Mouse (Mus musculus) C2C12 (cell line): Measurements from ENCODE around the gene Metap1d. TPM values are rescaled to one million over a fixed set of nuclear protein-coding genes. Genes with fewer than 3 reads are reported as not detected.

Experiments used
- H3K27me3 ChIP-seq: one replicate; pipeline ENCODE4 v1.6.1; 2011; ENCODE audit not compliant: control insufficient read depth, insufficient read depth, insufficient read length
- H3K36me3 ChIP-seq: one replicate; pipeline ENCODE4 v1.6.1; 2011; ENCODE audit not compliant: control insufficient read depth, insufficient read depth
- H3K4me3 ChIP-seq: one replicate; pipeline ENCODE4 v1.5.1; 2011; ENCODE audit warnings: mild to moderate bottlenecking, control low read depth; ENCODE audit not compliant: poor library complexity, insufficient read depth, severe bottlenecking
- H3K79me2 ChIP-seq: one replicate; pipeline ENCODE4 v1.6.1; 2011; ENCODE audit not compliant: control insufficient read depth, insufficient read depth
- H3K79me3 ChIP-seq: one replicate; pipeline ENCODE4 v1.6.1; 2011; ENCODE audit warnings: low read depth, control low read depth
- H3ac ChIP-seq: one replicate; pipeline ENCODE3; 2011; ENCODE audit warnings: low read depth; ENCODE audit not compliant: control insufficient read depth, insufficient read length
- CEBPB ChIP-seq: IDR thresholded peaks from one replicate; pipeline ENCODE4 v1.6.1; 2011; ENCODE audit warnings: low read depth, mild to moderate bottlenecking, control low read depth, moderate library complexity
- CTCF ChIP-seq: IDR thresholded peaks from one replicate; pipeline ENCODE4 v1.5.1; 2011; ENCODE audit not compliant: control insufficient read depth, insufficient read depth, insufficient read length
- FOSL1 ChIP-seq: IDR thresholded peaks from one replicate; pipeline ENCODE4 v1.8.0; 2011; ENCODE audit warnings: mild to moderate bottlenecking, low read length; ENCODE audit not compliant: poor library complexity, insufficient read depth, severe bottlenecking
- MAX ChIP-seq: IDR thresholded peaks from one replicate; pipeline ENCODE4 v1.6.1; 2011; ENCODE audit warnings: mild to moderate bottlenecking, control low read depth
- MYOD1 ChIP-seq: IDR thresholded peaks from one replicate; pipeline ENCODE4 v1.6.1; 2011; ENCODE audit warnings: low read depth; ENCODE audit not compliant: control insufficient read depth, insufficient read length
- MYOG ChIP-seq: IDR thresholded peaks from one replicate; pipeline ENCODE4 v1.6.1; 2011; ENCODE audit not compliant: control insufficient read depth, insufficient read length; ENCODE audit errors: extremely low read depth
- USF1 ChIP-seq: IDR thresholded peaks from one replicate; pipeline ENCODE4 v1.6.1; 2011; ENCODE audit warnings: low read depth, mild to moderate bottlenecking, control low read depth, moderate library complexity
- polyA plus RNA-seq: library from polyadenylated mRNA; unstranded; fragments of >200 nt; fragmentation: generic; extraction: Trizol; gene quantifications from one replicate; pipeline ENCODE4 v1.2.1, GENCODE M21; 2012; ENCODE audit warnings: missing spikeins

Metap1d gene
- polyA plus RNA-seq, 1 experiment = 10.2 TPM

DNA sequence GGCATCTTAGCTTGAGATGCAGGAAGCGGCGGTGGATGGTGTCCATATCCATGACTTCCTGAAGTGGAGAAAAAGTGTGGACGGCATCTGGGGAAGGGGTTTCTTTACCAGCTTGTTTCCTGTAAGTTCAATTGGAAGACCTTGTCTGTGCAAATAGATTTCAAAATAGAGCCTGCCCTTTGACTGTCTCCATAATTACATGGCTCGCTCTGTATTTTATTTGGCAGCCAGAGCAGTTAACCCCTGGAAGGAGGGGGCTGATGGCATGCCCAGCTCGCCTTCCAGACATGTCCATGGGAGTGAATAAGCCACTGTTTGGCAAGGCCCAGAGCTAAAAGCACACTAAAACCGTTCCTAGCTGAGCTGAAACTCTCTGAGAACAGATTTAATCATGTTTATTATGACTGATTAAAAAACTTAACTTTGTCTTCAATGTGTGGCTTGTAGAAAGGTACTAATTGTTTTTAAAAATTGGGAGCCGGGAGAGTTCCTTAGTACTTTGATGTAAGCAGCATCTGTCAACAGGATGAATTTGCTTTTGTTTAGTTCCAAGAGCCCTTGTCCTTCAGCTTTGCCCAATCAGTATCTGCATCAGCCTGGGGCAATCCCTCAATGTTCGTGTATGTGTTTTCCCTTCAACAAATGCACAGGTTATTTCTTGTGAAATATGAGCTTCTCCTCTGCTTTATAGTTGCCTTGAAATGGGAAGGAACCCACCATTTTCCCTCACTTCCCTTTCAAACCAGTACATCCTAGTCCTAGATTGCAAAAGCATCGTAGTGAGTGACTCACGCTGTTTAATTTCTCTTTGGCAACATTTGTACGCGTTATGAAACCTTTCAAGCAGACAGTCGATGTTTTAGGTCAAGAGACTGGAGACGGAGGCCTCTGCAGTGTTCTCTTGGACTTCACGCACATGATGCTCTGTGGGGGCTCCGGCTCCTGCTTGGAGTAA, 46.5 kb downstream of the Metap1d start:
- no peak overlapping the region for H3ac ChIP-seq
- H3K79me3 ChIP-seq = no peaks in the 10 kb centered on the region
- no peaks in the 10 kb centered on the region for H3K36me3 ChIP-seq
- H3K79me2 ChIP-seq = no peaks in the 10 kb centered on the region
- no peak overlapping the region for H3K4me3 ChIP-seq
- no peaks in the 10 kb centered on the region for H3K27me3 ChIP-seq
- no peak for TF ChIP-seq USF1
- no peak for TF ChIP-seq MYOD1
- TF ChIP-seq CEBPB = peak; percentile 28

DNA sequence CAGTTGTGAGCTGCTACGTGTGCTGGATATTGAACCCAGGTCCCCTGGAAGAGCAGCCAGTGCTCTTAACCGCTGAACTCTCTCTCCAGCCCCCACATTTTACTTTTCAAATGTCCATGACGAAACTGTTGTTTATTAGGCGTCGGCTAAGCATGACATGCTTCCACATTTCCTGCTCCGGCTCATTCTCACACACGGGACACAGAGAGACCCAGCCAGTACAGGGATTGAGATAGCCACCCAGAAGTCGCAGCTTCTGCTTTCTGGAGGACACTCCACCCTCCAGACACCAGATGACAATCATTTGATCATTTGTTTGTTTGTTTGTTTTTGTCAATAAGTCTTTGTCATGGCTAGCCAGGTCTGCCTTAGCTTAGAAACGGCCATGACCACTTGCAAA, 51.8 kb downstream of the Metap1d start:
- Histone ChIP-seq H3K4me3 (no peak overlapping the region), H3K36me3 (no peaks in the 10 kb centered on the region), H3ac (no peak overlapping the region), H3K79me2 (no peaks in the 10 kb centered on the region), H3K79me3 (no peaks in the 10 kb centered on the region), H3K27me3 (no peaks in the 10 kb centered on the region)
- TF ChIP-seq MAX (no peak), MYOD1 (no peak), CTCF (no peak), USF1 (no peak), FOSL1 (no peak), CEBPB (no peak), MYOG (no peak)

DNA sequence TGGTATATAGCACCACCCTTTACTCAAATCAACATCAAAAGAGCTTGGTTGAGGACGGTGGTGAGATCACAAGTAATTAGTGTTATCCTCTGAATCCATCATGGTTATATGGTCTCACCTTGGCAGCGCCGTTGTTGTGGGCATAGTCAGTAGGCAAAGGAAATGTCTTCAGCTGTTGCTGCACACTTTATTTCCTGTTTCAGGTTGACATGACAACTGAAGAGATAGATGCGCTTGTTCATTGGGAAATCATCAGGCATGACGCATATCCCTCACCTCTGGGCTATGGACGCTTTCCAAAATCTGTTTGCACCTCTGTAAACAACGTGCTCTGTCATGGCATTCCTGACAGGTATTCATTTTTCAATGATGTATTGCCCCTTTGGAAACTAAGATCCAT, 58.1 kb downstream of the Metap1d start:
- no peaks in the 10 kb centered on the region for H3K79me3 ChIP-seq
- H3K36me3 ChIP-seq = peaks cover 7% of the 10 kb centered on the region
- no peaks in the 10 kb centered on the region for H3K79me2 ChIP-seq
- H3ac ChIP-seq = no peak overlapping the region
- H3K27me3 ChIP-seq = no peaks in the 10 kb centered on the region
- no peak overlapping the region for H3K4me3 ChIP-seq
- no peak for TF ChIP-seq MAX
- no peak for TF ChIP-seq USF1
- no peak for TF ChIP-seq CTCF
- no peak for TF ChIP-seq FOSL1

DNA sequence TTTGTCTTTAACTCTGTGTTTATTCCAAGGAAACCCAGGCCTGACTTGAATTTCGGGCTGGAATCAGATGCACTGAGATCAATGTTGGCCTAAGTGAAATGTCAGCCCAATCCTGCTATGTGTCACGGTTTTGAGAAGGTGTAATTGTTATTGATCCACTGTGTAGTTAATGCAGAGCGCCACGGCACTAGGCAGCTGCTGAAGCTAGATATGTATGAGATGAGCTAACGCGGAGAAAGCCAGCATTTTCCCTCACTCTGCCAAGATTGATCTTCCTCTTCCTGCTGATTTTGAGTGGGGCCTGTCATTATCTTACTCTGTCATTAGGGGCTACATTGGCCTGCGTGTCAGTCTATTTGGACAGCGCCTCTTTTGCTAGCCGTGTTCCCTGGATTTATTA, 59.2 kb downstream of the Metap1d start:
- Histone ChIP-seq H3K79me2 (no peaks in the 10 kb centered on the region), H3K79me3 (no peaks in the 10 kb centered on the region), H3K4me3 (no peak overlapping the region), H3K36me3 (peaks cover 7% of the 10 kb centered on the region), H3K27me3 (no peaks in the 10 kb centered on the region), H3ac (no peak overlapping the region)
- no peak for TF ChIP-seq MAX
- no peak for TF ChIP-seq USF1
- no peak for TF ChIP-seq CTCF
- no peak for TF ChIP-seq CEBPB
- TF ChIP-seq FOSL1 = no peak
- no peak for TF ChIP-seq MYOD1

DNA sequence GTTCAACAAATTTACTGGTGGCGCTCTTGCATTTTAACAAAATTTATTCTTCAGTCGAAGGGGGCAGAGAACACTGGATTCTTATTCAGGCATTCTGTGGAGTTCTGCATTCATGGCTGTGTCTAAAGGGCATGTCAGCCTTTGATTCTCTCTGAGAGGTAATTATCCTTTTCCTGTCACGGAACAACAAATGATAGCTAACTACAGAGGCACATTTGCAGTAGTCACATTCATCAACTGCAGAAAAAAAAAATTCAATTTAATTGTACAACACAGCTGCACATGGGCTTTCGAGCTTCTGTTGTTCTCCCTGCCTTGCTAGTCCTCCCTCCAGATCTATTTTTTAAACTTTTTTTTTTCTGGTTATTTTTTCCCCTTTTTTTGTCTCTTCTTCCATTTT, 63.9 kb downstream of the Metap1d start:
- H3K36me3 ChIP-seq = no peaks in the 10 kb centered on the region
- no peaks in the 10 kb centered on the region for H3K27me3 ChIP-seq
- no peak for TF ChIP-seq MYOG
- TF ChIP-seq MYOD1 = no peak
- TF ChIP-seq MAX = no peak
- TF ChIP-seq CTCF = no peak
- H3K79me3 ChIP-seq = no peaks in the 10 kb centered on the region
- no peak overlapping the region for H3K4me3 ChIP-seq
- H3K79me2 ChIP-seq = no peaks in the 10 kb centered on the region
- H3ac ChIP-seq = no peak overlapping the region

DNA sequence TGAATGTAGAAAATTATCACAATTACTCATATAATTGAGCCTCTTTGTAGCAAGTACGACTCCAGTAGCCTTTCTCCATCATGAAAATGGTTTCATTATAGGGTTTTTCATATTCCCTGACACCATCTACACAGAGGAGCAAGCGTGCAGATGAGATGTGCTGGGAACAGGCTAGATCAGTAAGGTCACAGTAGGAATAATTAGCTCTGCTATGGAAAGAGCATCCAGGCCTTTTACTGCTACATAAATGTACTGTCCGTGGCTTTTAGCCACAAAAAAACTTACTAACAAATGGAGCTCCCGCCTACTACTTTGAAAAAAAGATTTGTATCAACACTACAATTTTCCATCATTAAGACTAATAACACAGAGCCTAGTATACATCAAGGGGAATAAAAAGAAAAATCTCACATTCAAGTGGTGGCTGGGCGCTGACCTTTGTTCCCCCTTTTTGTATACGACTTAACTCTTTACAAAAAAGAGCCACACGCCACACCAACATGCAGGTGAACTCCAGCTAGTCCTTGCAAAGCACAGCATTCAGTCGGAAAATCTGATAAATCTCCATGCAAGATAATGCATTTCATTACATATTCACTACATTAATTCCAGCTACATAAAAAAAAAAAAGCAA, 64.5 kb downstream of the Metap1d start:
- Histone ChIP-seq H3ac (no peak overlapping the region), H3K79me3 (no peaks in the 10 kb centered on the region), H3K79me2 (no peaks in the 10 kb centered on the region), H3K36me3 (no peaks in the 10 kb centered on the region), H3K27me3 (no peaks in the 10 kb centered on the region), H3K4me3 (no peak overlapping the region)
- TF ChIP-seq CTCF = no peak
- TF ChIP-seq MYOD1 = no peak
- TF ChIP-seq FOSL1 = no peak
- no peak for TF ChIP-seq CEBPB
- TF ChIP-seq MYOG = no peak
- no peak for TF ChIP-seq USF1
- TF ChIP-seq MAX = no peak
